Mouse (Mus musculus) intestine, postnatal 0 days (tissue): Measurements from ENCODE around the gene Csnk1g1. TPM values are rescaled to one million over a fixed set of nuclear protein-coding genes. Genes with fewer than 3 reads are reported as not detected.

Source experiments
- ATAC-seq: fragments of 200-750 bp; cut with Nextera tagmentation; 2 replicates; pipeline ENCODE4 v1.8.0; 2017; ENCODE audit warnings: mild to moderate bottlenecking, moderate TSS enrichment, moderate library complexity
- H3K27ac ChIP-seq: fragments of 300-500 bp; sonication (generic); 2 replicates; pipeline ENCODE4 v1.5.1; 2014; ENCODE audit warnings: mild to moderate bottlenecking, low read depth, low read length, moderate library complexity
- H3K27me3 ChIP-seq: fragments of 300-500 bp; sonication (generic); replicated peaks from 2 replicates; pipeline ENCODE4 v1.6.1; 2014; ENCODE audit warnings: low read length, mixed read lengths; ENCODE audit not compliant: control insufficient read depth, insufficient read depth
- H3K36me3 ChIP-seq: fragments of 300-500 bp; sonication (generic); 2 replicates; pipeline ENCODE4 v1.6.1; 2014; ENCODE audit warnings: mild to moderate bottlenecking, moderate library complexity; ENCODE audit not compliant: control insufficient read depth, insufficient read depth
- H3K4me1 ChIP-seq: fragments of 300-500 bp; sonication (generic); replicated peaks from 2 replicates; pipeline ENCODE4 v1.6.1; 2014; ENCODE audit warnings: antibody characterized with exemption, low read length, mixed read lengths; ENCODE audit not compliant: control insufficient read depth, insufficient read depth
- H3K4me2 ChIP-seq: fragments of 300-500 bp; sonication (generic); replicated peaks from 2 replicates; pipeline ENCODE4 v1.6.1; 2014; ENCODE audit warnings: low read depth, mild to moderate bottlenecking, moderate library complexity
- H3K4me3 ChIP-seq: fragments of 300-500 bp; sonication (generic); 2 replicates; pipeline ENCODE4 v1.5.1; 2014; ENCODE audit warnings: low read depth, low read length
- H3K9ac ChIP-seq: fragments of 300-500 bp; sonication (generic); 2 replicates; pipeline ENCODE4 v1.6.1; 2014; ENCODE audit warnings: mild to moderate bottlenecking, low read depth, low read length
- H3K9me3 ChIP-seq: fragments of 300-500 bp; sonication (generic); 2 replicates; pipeline ENCODE4 v1.6.1; 2016; ENCODE audit warnings: mixed run types; ENCODE audit not compliant: control insufficient read depth
- CTCF ChIP-seq: sonication (generic); IDR thresholded peaks from 2 replicates; pipeline ENCODE4 v1.5.1; 2016; ENCODE audit warnings: low read depth, mild to moderate bottlenecking, control low read depth, antibody characterized with exemption, moderate library complexity
- WGBS: fragments of 180-500 bp; shearing (Covaris S2); extraction: QIAGEN DNeasy Blood & Tissue Kit; methylation state at CpG from one replicate; pipeline ENCODE4 v1.1.7; 2014; 5-methylcytosine and 5-hydroxymethylcytosine counted together
- polyA plus RNA-seq: library from polyadenylated mRNA; unstranded; fragments of >200 nt; fragmentation: Nextera tagmentation; extraction: Ambion mirVana; gene quantifications from 2 replicates; pipeline ENCODE4 v1.2.1, GENCODE M21; 2015

Gene Csnk1g1
- polyA plus RNA-seq, 1 experiment from 2014 or later: 5.7 TPM

- no peak overlapping the region for H3K4me2 ChIP-seq
- H3K4me1 ChIP-seq: no peaks in the 10 kb centered on the region
- H3K27ac ChIP-seq: no peak overlapping the region
- H3K27me3 ChIP-seq: no peaks in the 10 kb centered on the region
- 76% methylated on average over 6 of the region's 6 CpGs for WGBS
- no peaks in the 10 kb centered on the region for H3K36me3 ChIP-seq
- H3K9me3 ChIP-seq: no peaks in the 10 kb centered on the region
- 0 out of 2 replicates have a peak, but pooled peaks have one; percentile 28 for TF ChIP-seq CTCF
- no peak overlapping the region for H3K4me3 ChIP-seq
- ATAC-seq: no peak
- no peak overlapping the region for H3K9ac ChIP-seq
Measured at GRCm38 (mm10) chr9:66049931-66050601, 141.3 kb downstream of the Csnk1g1 start.

DNA sequence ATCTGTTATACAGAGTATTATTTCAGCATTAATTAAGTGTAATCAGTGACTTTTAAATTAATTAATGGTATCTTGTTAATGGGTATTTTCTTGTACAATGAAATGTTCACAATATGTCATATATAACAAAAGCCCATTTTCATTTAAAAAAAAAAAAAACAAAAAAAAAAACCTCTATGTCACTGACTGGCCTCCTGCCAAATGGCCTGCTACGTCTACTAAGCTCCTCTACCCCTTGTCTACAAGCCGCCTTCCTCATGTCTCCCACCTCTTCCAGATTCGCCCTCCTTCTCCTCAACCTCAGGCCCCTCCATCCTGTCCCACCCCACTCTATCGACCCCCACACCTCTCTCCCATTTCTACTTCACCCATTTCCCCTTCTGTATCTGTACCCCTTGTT, 142.8 kb downstream of the Csnk1g1 start:
- H3K9ac ChIP-seq: no peak overlapping the region
- H3K9me3 ChIP-seq: no peaks in the 10 kb centered on the region
- H3K27me3 ChIP-seq: no peaks in the 10 kb centered on the region
- H3K36me3 ChIP-seq: no peaks in the 10 kb centered on the region
- no peak overlapping the region for H3K27ac ChIP-seq
- no peak for TF ChIP-seq CTCF
- WGBS: 67% methylated on average over 4 of the region's 4 CpGs
- H3K4me2 ChIP-seq: no peak overlapping the region
- H3K4me3 ChIP-seq: no peak overlapping the region
- H3K4me1 ChIP-seq: no peaks in the 10 kb centered on the region
- no peak for ATAC-seq

- 93% methylated on average over 1 of the region's 1 CpGs for WGBS
- H3K9me3 ChIP-seq: no peaks in the 10 kb centered on the region
- no peak overlapping the region for H3K4me3 ChIP-seq
- no peaks in the 10 kb centered on the region for H3K4me1 ChIP-seq
- H3K27me3 ChIP-seq: no peaks in the 10 kb centered on the region
- ATAC-seq: no peak
- no peak overlapping the region for H3K27ac ChIP-seq
- no peak overlapping the region for H3K4me2 ChIP-seq
- no peak for TF ChIP-seq CTCF
- H3K36me3 ChIP-seq: no peaks in the 10 kb centered on the region
- no peak overlapping the region for H3K9ac ChIP-seq
Measured at GRCm38 (mm10) chr9:66052731-66053130, 144.0 kb downstream of the Csnk1g1 start.

DNA sequence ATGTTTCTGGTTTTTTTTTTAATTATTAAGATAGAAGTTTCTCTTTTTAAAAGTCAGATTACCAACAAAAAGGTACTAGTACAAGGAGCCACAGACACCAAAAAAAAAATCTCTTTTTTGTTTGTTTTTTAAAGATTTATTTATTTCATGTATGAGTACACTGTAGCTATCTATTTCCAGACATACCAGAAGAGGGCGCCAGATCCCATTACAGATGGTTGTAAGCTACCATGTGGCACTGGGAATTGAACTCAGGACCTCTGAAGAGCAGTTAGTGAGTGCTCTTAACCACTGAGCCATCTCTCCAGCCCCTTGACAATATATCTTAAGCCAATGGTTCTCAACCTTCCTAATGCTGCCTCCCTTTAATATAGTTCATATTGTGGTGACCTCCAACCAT, 144.9 kb downstream of the Csnk1g1 start:
- TF ChIP-seq CTCF: peak; percentile 41
- ATAC-seq: no peak
- Histone ChIP-seq H3K27ac (no peak overlapping the region), H3K4me2 (no peak overlapping the region), H3K36me3 (no peaks in the 10 kb centered on the region), H3K9ac (no peak overlapping the region), H3K27me3 (no peaks in the 10 kb centered on the region), H3K9me3 (no peaks in the 10 kb centered on the region), H3K4me3 (no peak overlapping the region), H3K4me1 (no peaks in the 10 kb centered on the region)
- WGBS: 44% methylated on average over 1 of the region's 1 CpGs

DNA sequence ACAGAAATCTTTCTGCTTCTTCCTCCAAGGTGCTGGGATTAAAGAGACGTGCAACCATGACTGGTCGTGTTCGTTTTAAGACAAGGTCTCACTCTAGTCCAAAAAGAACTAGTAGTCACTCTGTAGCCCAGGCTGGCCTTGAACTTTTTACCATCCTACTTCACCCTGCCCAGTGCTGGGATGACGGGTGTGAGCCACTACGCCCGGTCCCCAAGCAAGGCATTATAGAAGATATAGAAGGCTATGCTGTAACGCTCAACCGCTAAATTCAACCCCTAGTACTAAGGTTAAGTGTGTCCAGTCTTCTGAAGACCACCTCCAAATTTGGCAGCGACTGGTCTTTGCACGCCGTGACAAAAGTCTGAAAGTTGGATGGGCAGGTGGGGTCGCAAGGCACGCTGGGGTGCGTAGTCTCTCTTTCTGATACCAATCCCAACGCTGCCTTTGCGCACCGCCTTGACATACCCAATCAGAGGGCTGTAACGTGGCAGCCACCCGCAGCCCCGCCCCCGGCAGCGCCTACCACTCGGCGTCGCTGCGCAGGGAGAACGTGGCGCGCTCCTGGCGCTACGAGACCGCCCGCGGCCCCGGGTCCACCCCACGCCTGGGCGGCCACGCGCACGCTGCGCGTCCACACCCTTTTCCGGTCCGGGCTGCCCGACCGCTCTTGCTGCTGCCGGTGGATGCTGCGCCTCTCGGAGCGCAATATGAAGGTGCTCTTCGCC, 151.0 kb downstream of the Csnk1g1 start, which contains the start of gene Ppib:
Gene Ppib (plus strand): TSS at position 640 of the 725 bp plus-strand sequence.
- Histone ChIP-seq H3K4me2 (peak within 1 kb of the TSS; percentile 87), H3K9ac (peak within 1 kb of the TSS; percentile 80), H3K9me3 (no peaks in the 10 kb centered on the region), H3K4me3 (peak within 1 kb of the TSS; percentile 83), H3K27me3 (no peaks in the 10 kb centered on the region), H3K36me3 (peaks cover 25% of the 10 kb centered on the region), H3K4me1 (0 out of 2 replicates have a peak, but pooled peaks cover 9% of the 10 kb centered on the region), H3K27ac (peak within 1 kb of the TSS; percentile 78)
- peak; percentile 97 for ATAC-seq
- peak; percentile 62 for TF ChIP-seq CTCF
- under 1% methylated on average over 51 of the region's 51 CpGs for WGBS

DNA sequence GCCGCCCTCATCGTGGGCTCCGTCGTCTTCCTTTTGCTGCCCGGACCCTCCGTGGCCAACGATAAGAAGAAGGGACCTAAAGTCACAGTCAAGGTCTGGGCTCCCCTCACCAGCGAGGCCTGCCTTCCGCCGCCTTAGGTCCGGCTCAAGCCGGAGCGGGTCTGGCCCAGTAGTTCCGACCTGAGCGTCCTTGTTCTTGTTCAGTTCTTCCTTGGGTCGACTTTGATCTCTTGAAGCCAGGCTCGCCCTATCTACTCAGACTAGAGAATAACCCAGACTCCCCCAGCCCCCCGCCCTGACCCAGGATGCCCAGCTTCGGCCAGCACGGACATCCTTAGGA, 151.6 kb downstream of the Csnk1g1 start:
- Histone ChIP-seq H3K27me3 (no peaks in the 10 kb centered on the region), H3K9me3 (no peaks in the 10 kb centered on the region), H3K4me2 (peak overlapping the region; percentile 87), H3K4me3 (peak overlapping the region; percentile 83), H3K27ac (peak overlapping the region; percentile 78), H3K9ac (peak overlapping the region; percentile 80), H3K36me3 (peaks cover 28% of the 10 kb centered on the region), H3K4me1 (0 out of 2 replicates have a peak, but pooled peaks cover 9% of the 10 kb centered on the region)
- under 1% methylated on average over 20 of the region's 20 CpGs for WGBS
- peak; percentile 74 for ATAC-seq
- TF ChIP-seq CTCF: no peak
